Mouse (Mus musculus) left cerebral cortex, postnatal 25 days (tissue): ENCODE data around the gene Nfix. TPM values are rescaled to one million over a fixed set of nuclear protein-coding genes. Genes with fewer than 3 reads are reported as not detected.

Experiments
- DNase-seq, 2 experiments: peaks; one replicate each; pipeline ENCODE4 v3.0.0; 2022; ENCODE audit warnings: low spot score in 2 of 2, mixed read lengths in 1 of 2
- intact Hi-C: fragments of 180-260 bp; cut with DNase I; formaldehyde crosslinking; loops from one replicate; pipeline ENCODE4 v1.15.1; 2025
- total RNA-seq, 2 experiments: library from RNA; stranded (reverse); gene quantifications; 2 replicates each; pipeline ENCODE4 v1.2.3; 2021

The Nfix gene
- total RNA-seq, 2 experiments from 2014 or later = 273 to 322 TPM

- intact Hi-C loops = loop anchor here (2.0 kb wide), 1 partner anchor 104 kb away; no protein-coding TSS in a partner anchor
- DNase-seq = peak; percentile 87 to 89
These were observed 91.2 kb downstream of the Nfix start for GRCm38 (mm10) chr8:84708774-84709475.

- DNase-seq = no peak
- intact Hi-C loops = loop anchor here (2.0 kb wide), 1 partner anchor 105 kb away; no protein-coding TSS in a partner anchor
These were observed 92.0 kb downstream of the Nfix start for GRCm38 (mm10) chr8:84708071-84708541.

- no peak for DNase-seq
These were observed 92.8 kb downstream of the Nfix start for GRCm38 (mm10) chr8:84707267-84707883.

GRCm38 (mm10) chr8:84706610-84707266, 93.4 kb downstream of the Nfix start:
- DNase-seq = no peak
- intact Hi-C loops = no loop called here

More at GRCm38 (mm10) chr8:84707267-84707883, 92.8 kb downstream of the Nfix start:
- intact Hi-C loops = no loop called here

GRCm38 (mm10) chr8:84705960-84706359, 94.2 kb downstream of the Nfix start:
- intact Hi-C loops = no loop called here
- no peak for DNase-seq

GRCm38 (mm10) chr8:84704867-84705831, 95.0 kb downstream of the Nfix start:
- no peak for DNase-seq
- intact Hi-C loops = no loop called here

GRCm38 (mm10) chr8:84704356-84704755, 95.8 kb downstream of the Nfix start:
- intact Hi-C loops = no loop called here
- DNase-seq = peak in 1 of 2 experiments; percentile 70

- DNase-seq = no peak
- intact Hi-C loops = no loop called here
These were observed 96.5 kb downstream of the Nfix start for GRCm38 (mm10) chr8:84703466-84704249.

GRCm38 (mm10) chr8:84702963-84703465, 97.1 kb downstream of the Nfix start:
- intact Hi-C loops = no loop called here
- no peak for DNase-seq

- DNase-seq = no peak
- intact Hi-C loops = no loop called here
These were observed 97.6 kb downstream of the Nfix start for GRCm38 (mm10) chr8:84702561-84702960.

GRCm38 (mm10) chr8:84700941-84701911, 98.9 kb downstream of the Nfix start, which contains the start of gene Lyl1:
TSS of gene Lyl1 (plus strand) at chr8:84701457.
- intact Hi-C loops = no loop called here

GRCm38 (mm10) chr8:84700526-84700925, 99.6 kb downstream of the Nfix start:
- intact Hi-C loops = no loop called here
- DNase-seq = no peak

More at GRCm38 (mm10) chr8:84700941-84701911, 98.9 kb downstream of the Nfix start, which contains the start of gene Lyl1:
- no peak for DNase-seq

GRCm38 (mm10) chr8:84699861-84700322, 100.3 kb downstream of the Nfix start:
- intact Hi-C loops = loop anchor here (2.0 kb wide), 1 partner anchor 113 kb away; no protein-coding TSS in a partner anchor
- peak; percentile 61 to 79 for DNase-seq

- no peak for DNase-seq
- intact Hi-C loops = loop anchor here (2.0 kb wide), 1 partner anchor 114 kb away; no protein-coding TSS in a partner anchor
These were observed 101.2 kb downstream of the Nfix start for GRCm38 (mm10) chr8:84698929-84699401.

- DNase-seq = no peak
- intact Hi-C loops = loop anchor here (2.0 kb wide), 1 partner anchor 115 kb away; no protein-coding TSS in a partner anchor
These were observed 101.9 kb downstream of the Nfix start for GRCm38 (mm10) chr8:84698288-84698687.
